Mouse (Mus musculus): ENCODE measurements around the gene Ripply1. TPM values are rescaled to one million over a fixed set of nuclear protein-coding genes. Genes with fewer than 3 reads are reported as not detected.

Ripply1 gene
- 0.08 TPM in 1 of 2 replicates, not detected in the other for polyA plus RNA-seq (2012; rRNA removed)
- polyA plus RNA-seq (2014; fragmentation: Nextera tagmentation; extraction: Ambion mirVana) = not detected in 2 replicates

DNA sequence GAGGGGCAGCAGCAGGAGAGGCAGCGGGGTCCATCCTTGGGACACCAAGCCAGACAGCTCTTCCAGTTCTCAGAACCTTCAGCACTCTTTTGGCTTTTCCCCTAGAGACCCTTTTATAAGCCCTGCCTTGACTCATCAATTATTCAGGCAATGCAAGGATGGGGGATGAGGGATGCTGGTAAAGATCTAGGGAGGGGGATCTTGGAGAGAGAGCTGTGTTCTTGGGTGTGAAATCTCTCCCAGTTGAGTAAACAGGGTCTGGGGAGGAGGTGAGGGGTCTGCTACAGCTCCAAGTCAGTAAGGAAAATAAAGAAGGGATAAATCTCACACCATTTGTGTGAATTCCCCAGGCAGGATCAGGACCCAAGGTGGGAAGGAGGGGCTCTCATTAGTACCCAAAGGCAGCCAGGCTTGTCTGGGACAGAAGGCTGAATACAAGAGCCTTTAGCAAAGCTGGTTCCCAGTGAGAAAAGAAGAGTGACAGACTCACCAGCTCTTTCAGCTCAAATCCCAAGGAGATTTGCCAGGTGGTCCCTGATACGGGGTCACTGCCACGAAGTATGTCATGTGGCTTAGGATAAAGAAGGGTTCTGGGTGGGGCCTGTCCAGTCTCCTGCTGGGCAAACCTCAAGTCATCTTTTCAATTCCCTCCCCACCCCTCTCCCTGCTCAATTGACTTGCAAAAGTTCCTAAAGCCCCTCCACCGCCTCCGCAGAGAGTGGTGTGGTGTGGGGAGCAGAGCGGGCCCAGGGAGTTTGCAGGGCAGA lies at the start of gene Ripply1:
Ripply1 (minus strand) TSS at position 76 of the 767 bp plus-strand sequence.
- H3K9me3 ChIP-seq (ENCODE audit: control insufficient read depth, low read length) = no peaks in the 10 kb centered on the region
- H3K9ac ChIP-seq (replicated peaks) = no peak within 1 kb of the TSS
- no peaks in the 10 kb centered on the region for H3K36me3 ChIP-seq (replicated peaks; ENCODE audit: control insufficient read depth, insufficient read depth, low read depth)
- DNase-seq (ENCODE audit: low read depth in 3 of 3, low spot score in 3 of 3) (no peak), ATAC-seq (ENCODE audit: insufficient read depth) (no peak)
- no peak within 1 kb of the TSS for H3K4me3 ChIP-seq (ENCODE audit: insufficient read depth in 1 of 2, low read depth in 2 of 2, low read length in 2 of 2)
- H3K27ac ChIP-seq = no peak within 1 kb of the TSS
- WGBS (ENCODE audit: insufficient replicate concordance) = 60% methylated on average over 6 of the region's 6 CpGs
- H3K4me1 ChIP-seq (replicated peaks; ENCODE audit: control insufficient read depth in 2 of 2, insufficient read depth in 2 of 2, low read length in 1 of 2) = peaks cover 0 to 16% of the 10 kb centered on the region in 2 experiments; a peak in 3 of 4 replicates
- H3K27me3 ChIP-seq (ENCODE audit: control insufficient read depth, insufficient read depth, low read length) = no peaks in the 10 kb centered on the region
- H3K4me2 ChIP-seq (ENCODE audit: low read depth) = no peak within 1 kb of the TSS
- TF ChIP-seq CTCF (IDR thresholded peaks at IDR 0.05; ENCODE audit: low read depth) (no peak), EP300 (IDR thresholded peaks at IDR 0.05; ENCODE audit: low read depth) (no peak)

DNA sequence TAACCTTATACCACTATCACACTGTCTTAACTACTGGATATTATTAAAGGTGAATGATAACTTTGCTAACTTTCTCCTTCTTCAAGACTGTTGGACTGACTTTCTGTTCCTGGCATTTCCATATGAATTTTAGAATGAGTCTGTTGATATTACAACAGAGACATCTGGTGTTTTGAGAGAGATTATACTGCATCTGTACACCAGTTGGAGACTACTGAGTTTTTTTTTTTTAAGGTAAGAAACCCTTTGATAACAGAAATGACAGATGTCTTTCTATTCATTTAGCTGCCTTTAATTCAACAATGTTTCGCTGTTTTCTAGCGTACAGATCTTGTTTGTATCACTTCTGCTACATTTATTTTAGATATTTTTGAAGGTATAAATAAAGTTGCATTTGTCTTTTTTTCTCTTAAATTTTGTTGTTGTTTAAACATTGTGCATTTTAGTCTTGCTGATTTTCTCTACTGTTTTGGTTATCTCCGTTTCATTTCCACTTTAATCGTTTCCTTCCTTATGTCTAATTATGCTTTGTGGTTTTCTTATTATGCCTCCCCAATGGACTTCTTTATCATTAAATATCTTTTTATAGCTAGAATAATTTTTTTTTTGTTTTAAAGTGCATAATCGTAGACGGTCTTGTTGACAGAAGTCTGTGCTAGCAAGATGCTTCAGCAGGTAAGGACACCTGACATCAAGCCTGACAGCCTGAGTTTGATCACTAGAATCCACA lies 46.4 kb upstream of the Ripply1 start:
- Histone ChIP-seq H3K4me1 (replicated peaks; ENCODE audit: control insufficient read depth in 2 of 2, insufficient read depth in 2 of 2, low read length in 1 of 2) (peaks cover 0 to 3% of the 10 kb centered on the region in 2 experiments; a peak in 1 of 4 replicates), H3K4me2 (ENCODE audit: low read depth) (no peak overlapping the region), H3K9me3 (ENCODE audit: control insufficient read depth, low read length) (no peaks in the 10 kb centered on the region), H3K9ac (replicated peaks) (no peak overlapping the region), H3K27ac (no peak overlapping the region), H3K27me3 (ENCODE audit: control insufficient read depth, insufficient read depth, low read length) (no peaks in the 10 kb centered on the region), H3K4me3 (ENCODE audit: insufficient read depth in 1 of 2, low read depth in 2 of 2, low read length in 2 of 2) (no peak overlapping the region), H3K36me3 (replicated peaks; ENCODE audit: control insufficient read depth, insufficient read depth, low read depth) (no peaks in the 10 kb centered on the region)
- ATAC-seq (ENCODE audit: insufficient read depth) = no peak
- TF ChIP-seq EP300 (IDR thresholded peaks at IDR 0.05; ENCODE audit: low read depth) (no peak), CTCF (IDR thresholded peaks at IDR 0.05; ENCODE audit: low read depth) (no peak)
- 55% methylated on average over 6 of the region's 6 CpGs for WGBS (ENCODE audit: insufficient replicate concordance)
- no peak for DNase-seq (ENCODE audit: low read depth in 3 of 3, low spot score in 3 of 3)

DNA sequence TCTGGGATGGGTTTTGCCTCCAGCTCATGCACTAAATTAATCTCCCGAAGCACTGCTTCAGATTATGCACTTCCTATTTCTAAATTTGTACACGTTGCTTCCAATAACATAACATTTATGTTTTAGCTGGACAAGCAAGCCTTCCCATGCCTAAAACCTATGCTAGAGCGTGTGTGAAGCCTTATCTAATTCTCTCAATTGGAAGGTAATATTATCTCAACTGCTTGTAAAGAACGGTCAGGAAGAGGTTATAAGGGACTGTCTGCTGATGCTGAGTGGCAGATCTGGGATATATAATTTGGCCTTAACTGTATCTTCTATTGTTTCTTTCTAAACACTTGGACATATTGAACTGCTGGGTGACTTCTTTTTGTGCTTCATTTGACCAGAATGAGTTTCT lies 44.8 kb upstream of the Ripply1 start:
- no peak for ATAC-seq (ENCODE audit: insufficient read depth)
- TF ChIP-seq EP300 (IDR thresholded peaks at IDR 0.05; ENCODE audit: low read depth) = no peak
- no peak for TF ChIP-seq CTCF (IDR thresholded peaks at IDR 0.05; ENCODE audit: low read depth)
- no peak overlapping the region for H3K9ac ChIP-seq (replicated peaks)
- 40% methylated on average over 4 of the region's 4 CpGs for WGBS (ENCODE audit: insufficient replicate concordance)
- no peak overlapping the region for H3K4me2 ChIP-seq (ENCODE audit: low read depth)
- no peak overlapping the region for H3K27ac ChIP-seq
- H3K4me3 ChIP-seq (ENCODE audit: insufficient read depth in 1 of 2, low read depth in 2 of 2, low read length in 2 of 2) = no peak overlapping the region
- peaks cover 0 to 3% of the 10 kb centered on the region in 2 experiments; a peak in 1 of 4 replicates for H3K4me1 ChIP-seq (replicated peaks; ENCODE audit: control insufficient read depth in 2 of 2, insufficient read depth in 2 of 2, low read length in 1 of 2)
- no peak for DNase-seq (ENCODE audit: low read depth in 3 of 3, low spot score in 3 of 3)
- no peaks in the 10 kb centered on the region for H3K27me3 ChIP-seq (ENCODE audit: control insufficient read depth, insufficient read depth, low read length)
- no peaks in the 10 kb centered on the region for H3K9me3 ChIP-seq (ENCODE audit: control insufficient read depth, low read length)
- no peaks in the 10 kb centered on the region for H3K36me3 ChIP-seq (replicated peaks; ENCODE audit: control insufficient read depth, insufficient read depth, low read depth)

DNA sequence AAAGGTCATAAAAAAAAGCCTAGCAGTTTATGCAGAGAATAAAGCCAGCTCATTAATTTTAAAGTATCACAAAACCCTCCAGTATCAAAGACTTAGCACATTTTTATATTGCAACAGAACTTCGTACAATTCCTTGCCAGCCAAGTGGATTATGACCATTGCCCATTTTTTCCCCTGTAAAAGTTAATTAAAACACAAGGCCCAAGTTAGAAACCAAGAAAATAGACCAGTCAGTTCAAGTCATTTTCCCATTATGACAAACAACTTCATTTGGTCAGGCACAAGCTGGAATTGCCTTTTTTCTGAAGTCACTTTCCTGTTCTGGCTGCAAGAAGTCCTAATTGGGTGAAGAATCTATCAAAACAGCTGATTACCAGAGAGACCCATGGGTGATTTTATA lies 43.2 kb upstream of the Ripply1 start:
- 79% methylated on average over 1 of the region's 1 CpGs for WGBS (ENCODE audit: insufficient replicate concordance)
- no peaks in the 10 kb centered on the region for H3K27me3 ChIP-seq (ENCODE audit: control insufficient read depth, insufficient read depth, low read length)
- peaks cover 0 to 3% of the 10 kb centered on the region in 2 experiments; a peak in 1 of 4 replicates for H3K4me1 ChIP-seq (replicated peaks; ENCODE audit: control insufficient read depth in 2 of 2, insufficient read depth in 2 of 2, low read length in 1 of 2)
- no peak overlapping the region for H3K4me3 ChIP-seq (ENCODE audit: insufficient read depth in 1 of 2, low read depth in 2 of 2, low read length in 2 of 2)
- no peak overlapping the region for H3K9ac ChIP-seq (replicated peaks)
- no peak overlapping the region for H3K4me2 ChIP-seq (ENCODE audit: low read depth)
- ATAC-seq (ENCODE audit: insufficient read depth) = no peak
- H3K9me3 ChIP-seq (ENCODE audit: control insufficient read depth, low read length) = no peaks in the 10 kb centered on the region
- no peak for TF ChIP-seq EP300 (IDR thresholded peaks at IDR 0.05; ENCODE audit: low read depth)
- no peak for TF ChIP-seq CTCF (IDR thresholded peaks at IDR 0.05; ENCODE audit: low read depth)
- no peak for DNase-seq (ENCODE audit: low read depth in 3 of 3, low spot score in 3 of 3)
- no peak overlapping the region for H3K27ac ChIP-seq
- H3K36me3 ChIP-seq (replicated peaks; ENCODE audit: control insufficient read depth, insufficient read depth, low read depth) = no peaks in the 10 kb centered on the region

DNA sequence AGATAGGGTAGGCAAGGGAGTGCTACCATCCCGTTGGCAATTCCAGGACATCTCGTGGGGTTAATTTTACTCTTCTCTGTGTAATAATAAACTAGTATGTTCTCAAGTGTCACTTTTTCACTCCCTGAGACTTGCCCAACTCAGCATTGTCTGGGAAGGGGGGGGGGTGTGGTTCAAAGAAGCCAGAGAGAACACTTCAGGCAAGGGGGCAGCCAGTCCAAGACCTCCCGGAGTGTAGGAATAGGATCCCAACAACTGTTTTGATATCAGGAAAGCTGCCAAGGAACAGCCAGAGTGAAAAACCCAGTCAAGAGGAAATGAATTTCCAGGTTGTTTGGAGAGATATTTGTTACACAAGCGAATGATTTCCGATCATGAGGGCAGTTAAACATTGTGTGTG lies 33.0 kb upstream of the Ripply1 start:
- Histone ChIP-seq H3K36me3 (replicated peaks; ENCODE audit: control insufficient read depth, insufficient read depth, low read depth) (no peaks in the 10 kb centered on the region), H3K4me3 (ENCODE audit: insufficient read depth in 1 of 2, low read depth in 2 of 2, low read length in 2 of 2) (no peak overlapping the region), H3K27me3 (ENCODE audit: control insufficient read depth, insufficient read depth, low read length) (no peaks in the 10 kb centered on the region), H3K27ac (no peak overlapping the region), H3K4me2 (ENCODE audit: low read depth) (no peak overlapping the region), H3K9me3 (ENCODE audit: control insufficient read depth, low read length) (no peaks in the 10 kb centered on the region), H3K4me1 (replicated peaks; ENCODE audit: control insufficient read depth in 2 of 2, insufficient read depth in 2 of 2, low read length in 1 of 2) (peaks cover 10 to 31% of the 10 kb centered on the region in 2 experiments), H3K9ac (replicated peaks) (no peak overlapping the region)
- TF ChIP-seq EP300 (IDR thresholded peaks at IDR 0.05; ENCODE audit: low read depth) (no peak), CTCF (IDR thresholded peaks at IDR 0.05; ENCODE audit: low read depth) (no peak)
- WGBS (ENCODE audit: insufficient replicate concordance) = 50% methylated on average over 5 of the region's 5 CpGs
- DNase-seq (ENCODE audit: low read depth in 3 of 3, low spot score in 3 of 3) (no peak), ATAC-seq (ENCODE audit: insufficient read depth) (no peak)

Data from liver, embryonic 14.5 days (tissue).